Mouse (Mus musculus) midbrain, postnatal 0 days (tissue): ENCODE measurements around the gene Kcnj1. TPM values are rescaled to one million over a fixed set of nuclear protein-coding genes. Genes with fewer than 3 reads are reported as not detected.

Experiments
- ATAC-seq: fragments of 200-750 bp; cut with Nextera tagmentation; 2 replicates; pipeline ENCODE4 v1.8.0; 2017; ENCODE audit warnings: moderate number of reproducible peaks, mild to moderate bottlenecking, moderate TSS enrichment, moderate library complexity; ENCODE audit not compliant: low FRiP score
- DNase-seq: peaks from one replicate; pipeline ENCODE4 v3.0.0-alpha.2; 2015; ENCODE audit warnings: low spot score
- H3K27ac ChIP-seq: fragments of 300-500 bp; sonication (generic); 2 replicates; pipeline ENCODE4 v1.5.1; 2014; ENCODE audit warnings: low read depth, mild to moderate bottlenecking, low read length, mixed read lengths
- H3K27me3 ChIP-seq: fragments of 300-500 bp; sonication (generic); 2 replicates; pipeline ENCODE4 v1.6.1; 2014; ENCODE audit warnings: low read length, control low read depth, mixed read lengths; ENCODE audit not compliant: insufficient read depth
- H3K36me3 ChIP-seq: fragments of 300-500 bp; sonication (generic); 2 replicates; pipeline ENCODE4 v1.6.1; 2014; ENCODE audit warnings: low read length, control low read depth, mixed read lengths; ENCODE audit not compliant: insufficient read depth
- H3K4me1 ChIP-seq: fragments of 300-500 bp; sonication (generic); 2 replicates; pipeline ENCODE4 v1.6.1; 2014; ENCODE audit warnings: mild to moderate bottlenecking, control low read depth, antibody characterized with exemption, low read length, mixed read lengths; ENCODE audit not compliant: insufficient read depth
- H3K4me2 ChIP-seq: fragments of 300-500 bp; sonication (generic); 2 replicates; pipeline ENCODE4 v1.6.1; 2014; ENCODE audit warnings: low read depth, mild to moderate bottlenecking, low read length, mixed read lengths; ENCODE audit not compliant: poor library complexity, severe bottlenecking
- H3K4me3 ChIP-seq: fragments of 300-500 bp; sonication (generic); 2 replicates; pipeline ENCODE4 v1.5.1; 2014; ENCODE audit warnings: low read depth, mild to moderate bottlenecking, low read length, moderate library complexity
- H3K9ac ChIP-seq: fragments of 300-500 bp; sonication (generic); replicated peaks from 2 replicates; pipeline ENCODE4 v1.6.1; 2014; ENCODE audit warnings: mild to moderate bottlenecking, low read length, moderate library complexity, mixed read lengths; ENCODE audit not compliant: poor library complexity, severe bottlenecking
- H3K9me3 ChIP-seq: fragments of 300-500 bp; sonication (generic); 2 replicates; pipeline ENCODE4 v1.6.1; 2016; ENCODE audit warnings: low read length, control low read depth
- CTCF ChIP-seq: IDR thresholded peaks from 2 replicates; pipeline ENCODE4 v1.5.1; 2016; ENCODE audit warnings: antibody characterized with exemption, mild to moderate bottlenecking
- WGBS: fragments of 180-500 bp; shearing (Covaris S2); extraction: QIAGEN DNeasy Blood & Tissue Kit; methylation state at CpG from one replicate; pipeline ENCODE4 v1.1.7; 2014; 5-methylcytosine and 5-hydroxymethylcytosine counted together
- polyA plus RNA-seq: library from polyadenylated mRNA; unstranded; fragments of >200 nt; fragmentation: Nextera tagmentation; extraction: Ambion mirVana; gene quantifications from 2 replicates; pipeline ENCODE4 v1.2.1, GENCODE M21; 2015
- total RNA-seq: library from RNA; depleted of rRNA; stranded (reverse); fragments of >200 nt; gene quantifications from 2 replicates; pipeline ENCODE4 v1.2.3, GENCODE M21; 2014

The Kcnj1 gene
- total and polyA plus RNA-seq, 2 experiments from 2014 or later, result not detected

DNA sequence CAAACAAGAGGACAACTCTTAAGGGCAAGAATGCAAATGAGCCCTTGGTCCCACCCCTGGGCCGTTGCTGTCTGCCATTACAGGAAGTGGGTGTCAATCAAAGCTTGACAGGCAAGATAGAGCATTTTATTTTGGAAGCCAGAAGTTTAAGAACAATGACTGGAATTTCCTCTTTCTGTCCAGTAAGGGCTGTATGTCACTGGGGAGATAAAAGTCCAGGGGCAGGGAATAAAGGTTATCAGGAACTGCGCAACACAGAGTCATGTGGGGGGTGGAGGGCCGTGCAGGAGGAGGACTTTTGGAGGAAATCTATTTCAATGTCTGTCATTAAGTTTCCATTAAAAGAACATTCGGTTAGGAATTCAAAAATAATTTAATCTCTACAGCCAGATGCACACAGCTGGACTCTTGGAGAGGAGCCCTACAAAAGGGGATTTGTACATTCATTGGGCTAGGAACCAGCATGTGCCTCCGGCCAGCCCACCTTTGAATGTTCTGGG is 28.4 kb downstream of the Kcnj1 start:
- WGBS, result 69% methylated on average over 5 of the region's 5 CpGs
- no peaks in the 10 kb centered on the region for H3K27me3 ChIP-seq
- no peaks in the 10 kb centered on the region for H3K9me3 ChIP-seq
- ATAC-seq (no peak), DNase-seq (no peak)
- no peak overlapping the region for H3K4me2 ChIP-seq
- no peak overlapping the region for H3K4me3 ChIP-seq
- no peak overlapping the region for H3K9ac ChIP-seq
- H3K36me3 ChIP-seq, result no peaks in the 10 kb centered on the region
- no peak overlapping the region for H3K27ac ChIP-seq
- no peaks in the 10 kb centered on the region for H3K4me1 ChIP-seq
- TF ChIP-seq CTCF, result no peak

GRCm38 (mm10) chr9:32405191-32405925 is 33.1 kb downstream of the Kcnj1 start:
- Histone ChIP-seq H3K36me3 (no peaks in the 10 kb centered on the region), H3K9ac (no peak overlapping the region), H3K4me1 (no peaks in the 10 kb centered on the region; the same call in 1 of the 2 replicates), H3K9me3 (no peaks in the 10 kb centered on the region), H3K27me3 (peaks cover 10% of the 10 kb centered on the region; the same call in 1 of the 2 replicates), H3K4me2 (no peak overlapping the region), H3K4me3 (no peak overlapping the region), H3K27ac (no peak overlapping the region)
- 45% methylated on average over 11 of the region's 11 CpGs for WGBS
- peak; percentile 77 for ATAC-seq
- peak; percentile 97 for TF ChIP-seq CTCF
- peak; percentile 92 for DNase-seq

DNA sequence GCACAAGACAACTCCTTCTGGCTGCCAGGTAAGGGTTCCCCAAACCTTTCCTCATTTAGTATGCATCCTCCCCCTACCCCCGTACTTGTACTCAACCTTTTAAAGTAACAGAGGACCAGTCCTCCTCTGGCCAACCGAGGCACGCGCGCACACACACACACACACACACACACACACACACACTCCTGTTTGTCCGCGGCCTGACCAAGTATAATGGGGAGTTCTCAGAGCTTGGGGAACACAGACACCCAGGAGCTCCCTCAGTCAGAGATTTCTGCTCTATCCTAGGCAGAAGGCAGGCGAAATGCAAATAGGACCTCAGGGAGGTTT is 36.4 kb downstream of the Kcnj1 start:
- Histone ChIP-seq H3K36me3 (no peaks in the 10 kb centered on the region), H3K4me1 (no peaks in the 10 kb centered on the region; the same call in 1 of the 2 replicates), H3K4me3 (peak overlapping the region; percentile 44), H3K27me3 (peaks cover 13% of the 10 kb centered on the region; the same call in 1 of the 2 replicates), H3K27ac (no peak overlapping the region), H3K9ac (no peak overlapping the region), H3K9me3 (no peaks in the 10 kb centered on the region), H3K4me2 (peak overlapping the region; percentile 93)
- no peak for TF ChIP-seq CTCF
- WGBS, result 9% methylated on average over 8 of the region's 8 CpGs
- ATAC-seq, result no peak
- no peak for DNase-seq

DNA sequence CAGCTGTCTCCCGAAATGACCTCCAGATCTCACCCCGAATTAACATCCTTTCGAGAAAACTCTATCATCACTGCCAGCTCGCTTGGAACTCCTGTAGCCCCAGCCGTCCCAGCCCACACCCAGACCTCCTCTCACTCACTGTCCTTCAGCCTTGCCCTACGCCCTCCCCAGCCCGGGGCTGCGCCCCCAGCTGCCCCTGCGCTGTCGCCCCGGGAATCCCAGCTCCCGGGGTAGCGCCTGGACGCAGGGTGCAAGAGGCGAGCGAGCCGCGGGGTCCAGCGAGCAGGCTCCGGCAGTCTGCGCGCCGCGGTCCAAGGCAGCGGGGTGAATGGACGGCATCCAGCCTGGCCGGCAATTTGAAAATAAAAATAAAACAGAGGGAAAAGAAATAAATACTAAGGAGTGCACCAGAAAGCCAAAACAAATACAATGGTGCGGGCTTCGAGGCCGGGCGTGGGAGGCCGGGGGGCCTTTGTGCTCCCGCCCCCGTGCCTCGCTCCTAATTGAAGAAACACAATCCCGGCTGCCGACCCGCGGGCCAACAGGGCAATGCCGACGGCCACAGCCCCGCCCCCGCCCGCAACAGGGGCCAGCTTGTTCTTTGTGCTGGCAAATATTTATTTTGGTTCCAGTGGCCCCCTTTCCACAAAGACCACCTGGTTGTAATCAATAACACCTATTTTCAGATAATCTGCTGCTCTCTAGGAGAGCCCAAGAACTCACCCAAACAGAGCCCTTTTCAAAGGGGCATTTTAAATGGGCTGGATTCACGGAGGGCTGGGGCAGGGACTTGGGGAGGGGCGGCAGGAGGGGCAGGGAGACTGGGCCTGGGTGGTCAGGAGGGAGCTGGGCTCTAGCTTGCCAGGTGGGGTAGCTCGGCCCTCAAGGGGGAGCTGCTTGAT is 37.0 kb downstream of the Kcnj1 start:
- 0 out of 2 replicates have a peak, but pooled peaks have one; percentile 25 for ATAC-seq
- Histone ChIP-seq H3K36me3 (no peaks in the 10 kb centered on the region), H3K4me3 (peak overlapping the region; percentile 44), H3K27me3 (peaks cover 13% of the 10 kb centered on the region; the same call in 1 of the 2 replicates), H3K4me2 (peak overlapping the region; percentile 93), H3K4me1 (no peaks in the 10 kb centered on the region; the same call in 1 of the 2 replicates), H3K9me3 (no peaks in the 10 kb centered on the region), H3K9ac (peak overlapping the region; percentile 63; the same call in 1 of the 2 replicates), H3K27ac (no peak overlapping the region)
- DNase-seq, result no peak
- WGBS, result 2% methylated on average over 47 of the region's 47 CpGs
- TF ChIP-seq CTCF, result no peak

DNA sequence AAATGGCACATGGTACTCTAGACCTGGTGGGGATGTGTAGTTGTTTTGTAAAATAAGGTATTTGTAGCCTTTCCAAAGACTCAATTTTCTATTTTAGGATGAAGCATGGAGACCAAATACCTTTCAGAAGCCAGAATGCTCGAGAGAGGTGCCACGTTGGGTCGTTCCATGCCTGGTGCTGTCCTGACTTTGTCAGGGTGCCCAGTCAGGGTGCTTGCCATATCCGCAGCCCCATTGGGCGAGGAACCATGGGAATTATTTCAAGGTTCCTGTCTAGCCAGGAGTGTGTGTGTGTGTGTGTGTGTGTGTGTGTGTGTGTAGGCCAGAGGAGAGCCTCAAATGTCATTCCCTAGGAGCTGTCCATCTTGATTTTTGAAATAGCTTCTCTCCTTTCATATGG is 38.4 kb downstream of the Kcnj1 start:
- no peak for ATAC-seq
- Histone ChIP-seq H3K27ac (no peak overlapping the region), H3K4me1 (no peaks in the 10 kb centered on the region; the same call in 1 of the 2 replicates), H3K4me2 (no peak overlapping the region), H3K9ac (no peak overlapping the region), H3K4me3 (no peak overlapping the region), H3K36me3 (no peaks in the 10 kb centered on the region), H3K9me3 (no peaks in the 10 kb centered on the region), H3K27me3 (peaks cover 13% of the 10 kb centered on the region; the same call in 1 of the 2 replicates)
- DNase-seq, result no peak
- TF ChIP-seq CTCF, result no peak
- WGBS, result 95% methylated on average over 5 of the region's 5 CpGs
